Mouse (Mus musculus) testis, adult 2 months (tissue): Measurements from ENCODE around the gene Dner. TPM values are rescaled to one million over a fixed set of nuclear protein-coding genes. Genes with fewer than 3 reads are reported as not detected.

ENCODE experiments used
- H3K27ac ChIP-seq: fragments of 200-500 bp; 2 replicates; pipeline ENCODE4 v1.5.1; 2012; ENCODE audit warnings: low read depth, low read length; ENCODE audit not compliant: control insufficient read depth, insufficient read depth
- H3K27me3 ChIP-seq: fragments of 200-500 bp; 2 replicates; pipeline ENCODE4 v1.6.1; 2012; ENCODE audit warnings: mild to moderate bottlenecking, low read length, moderate library complexity; ENCODE audit not compliant: control insufficient read depth, insufficient read depth
- H3K36me3 ChIP-seq: fragments of 200-500 bp; 2 replicates; pipeline ENCODE4 v1.6.1; 2012; ENCODE audit warnings: mild to moderate bottlenecking, low read length; ENCODE audit not compliant: control insufficient read depth, insufficient read depth
- H3K4me1 ChIP-seq: fragments of 200-500 bp; 2 replicates; pipeline ENCODE4 v1.6.1; 2012; ENCODE audit warnings: low read length; ENCODE audit not compliant: control insufficient read depth, insufficient read depth
- H3K4me3 ChIP-seq: fragments of 200-500 bp; 2 replicates; pipeline ENCODE4 v1.5.1; 2012; ENCODE audit warnings: low read depth, mild to moderate bottlenecking, low read length, moderate library complexity, mixed read lengths; ENCODE audit not compliant: control insufficient read depth
- CTCF ChIP-seq: fragments of 200-500 bp; IDR thresholded peaks from 2 replicates; pipeline ENCODE4 v1.5.1; 2012; ENCODE audit warnings: low read depth, mild to moderate bottlenecking, inconsistent platforms, low read length, moderate library complexity; ENCODE audit not compliant: control insufficient read depth, insufficient read depth, insufficient replicate concordance
- POLR2A ChIP-seq: fragments of 200-500 bp; IDR thresholded peaks from 2 replicates; pipeline ENCODE4 v1.6.1; 2012; ENCODE audit warnings: low read depth, mild to moderate bottlenecking, inconsistent platforms, low read length, moderate library complexity; ENCODE audit not compliant: control insufficient read depth
- polyA plus RNA-seq: library from polyadenylated mRNA; depleted of rRNA; stranded (reverse); fragments of >200 nt; gene quantifications from 2 replicates; pipeline ENCODE4 v1.2.3, GENCODE M21; 2012

The Dner gene
- polyA plus RNA-seq, 1 experiment: 0.65 TPM

DNA sequence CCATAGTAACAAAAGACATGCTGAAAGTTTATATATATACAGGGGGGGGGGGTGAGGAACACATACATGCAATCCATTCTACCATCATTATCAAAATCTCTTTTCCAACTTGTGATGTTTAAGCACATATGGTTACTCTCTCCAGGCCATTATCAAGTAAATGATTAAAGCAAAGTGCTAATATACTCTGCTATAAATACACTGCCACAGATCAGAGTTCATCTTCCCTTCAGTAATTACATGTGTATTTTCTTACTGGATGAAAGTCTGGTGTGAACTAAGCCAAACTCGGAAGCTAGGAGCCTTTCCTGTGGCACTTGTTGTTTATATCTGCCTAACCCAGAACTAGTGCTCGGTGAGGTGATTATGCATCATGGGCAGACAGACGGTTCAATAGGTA is 328.3 kb downstream of the Dner start:
- TF ChIP-seq CTCF (no peak), POLR2A (no peak)
- Histone ChIP-seq H3K27ac (no peak overlapping the region), H3K27me3 (no peaks in the 10 kb centered on the region), H3K4me1 (no peaks in the 10 kb centered on the region), H3K4me3 (no peak overlapping the region), H3K36me3 (no peaks in the 10 kb centered on the region)

DNA sequence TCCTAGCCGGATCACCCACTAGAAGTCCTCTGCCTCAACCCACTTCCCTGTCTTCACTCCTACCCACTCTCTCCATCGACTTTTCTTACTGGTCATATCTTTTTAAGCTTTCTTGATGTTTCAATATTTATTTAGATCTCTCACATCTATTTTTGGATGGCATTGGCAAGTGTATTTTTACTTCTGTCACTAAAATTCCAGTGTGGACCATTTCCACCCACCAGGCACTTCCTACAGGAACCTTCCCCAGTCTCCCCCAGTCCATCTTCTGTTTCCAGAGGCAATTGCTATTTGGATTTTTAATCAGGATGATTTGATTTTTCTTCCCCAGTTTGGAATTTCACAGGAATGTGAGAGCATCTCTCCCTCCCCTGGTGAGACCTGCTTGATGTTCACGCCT is 329.5 kb downstream of the Dner start:
- no peak overlapping the region for H3K27ac ChIP-seq
- TF ChIP-seq CTCF (no peak), POLR2A (no peak)
- H3K27me3 ChIP-seq: no peaks in the 10 kb centered on the region
- H3K4me3 ChIP-seq: no peak overlapping the region
- H3K4me1 ChIP-seq: no peaks in the 10 kb centered on the region
- no peaks in the 10 kb centered on the region for H3K36me3 ChIP-seq

DNA sequence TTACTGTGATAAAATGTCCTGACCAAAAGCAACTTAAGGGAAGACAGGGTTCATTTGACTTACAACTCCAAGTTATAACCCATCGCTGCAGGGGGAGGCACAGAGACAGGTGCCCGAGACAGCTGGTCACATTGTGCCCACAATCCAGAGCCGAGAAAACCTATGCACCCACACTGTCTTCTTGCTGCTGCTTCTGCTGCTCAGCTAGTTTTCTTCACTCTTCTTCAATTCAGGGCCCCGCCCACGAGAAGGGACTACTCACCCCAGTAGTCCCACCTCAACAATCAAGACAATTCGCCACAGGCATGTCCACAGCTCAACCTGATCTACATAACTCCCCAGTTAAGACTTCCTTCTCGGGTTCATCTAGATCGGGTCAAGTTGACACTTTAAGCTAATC is 332.1 kb downstream of the Dner start, which contains the start of gene Pid1:
Pid1 (minus strand) TSS at position 214 of the 400 bp plus-strand sequence.
- Histone ChIP-seq H3K27ac (no peak within 1 kb of the TSS), H3K27me3 (no peaks in the 10 kb centered on the region), H3K4me3 (no peak within 1 kb of the TSS), H3K4me1 (no peaks in the 10 kb centered on the region), H3K36me3 (no peaks in the 10 kb centered on the region)
- no peak for TF ChIP-seq CTCF
- no peak for TF ChIP-seq POLR2A

DNA sequence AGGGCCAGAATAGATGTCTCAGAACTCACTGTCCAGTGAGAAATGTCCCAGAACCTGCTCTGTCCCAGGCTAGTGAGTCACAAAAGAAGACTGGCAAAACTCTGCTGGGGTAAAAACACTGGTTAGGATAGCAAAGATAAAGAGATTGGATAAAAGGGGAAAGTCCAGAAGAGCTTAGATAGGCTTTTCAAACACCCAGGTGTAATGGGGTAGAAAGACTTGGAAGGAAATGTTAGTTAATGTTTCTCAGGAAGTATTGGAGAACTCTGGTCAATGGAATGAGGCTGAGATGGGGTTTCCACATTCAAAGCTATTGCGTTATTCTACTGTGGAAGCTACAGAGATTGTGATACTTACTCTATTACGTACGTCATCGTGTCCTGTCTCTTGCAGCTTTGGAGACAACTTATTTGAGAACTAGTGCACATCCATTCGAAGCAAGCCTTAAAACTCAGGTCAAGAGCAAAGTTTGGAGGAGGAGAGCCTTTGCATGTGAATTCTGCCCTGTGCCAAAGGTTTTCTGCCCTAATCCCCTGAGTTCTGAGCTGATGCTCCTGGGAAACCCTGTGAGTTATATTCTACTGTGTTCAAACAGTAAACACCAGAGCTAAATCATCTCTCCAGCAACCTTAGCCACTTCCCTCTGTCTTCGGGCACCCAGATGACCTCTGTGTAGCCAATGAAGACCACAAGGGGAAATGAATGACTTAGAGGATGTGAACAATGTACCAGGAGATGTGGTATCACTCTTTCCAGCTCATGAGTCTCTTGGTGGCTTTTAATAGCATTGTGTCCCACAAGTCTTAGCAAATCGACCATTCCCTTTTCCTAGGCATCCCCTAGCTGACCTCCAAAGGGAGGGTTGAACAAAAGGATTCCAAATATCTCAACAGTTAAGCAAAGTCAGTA is 333.1 kb downstream of the Dner start:
- H3K36me3 ChIP-seq: no peaks in the 10 kb centered on the region
- no peak for TF ChIP-seq CTCF
- no peak for TF ChIP-seq POLR2A
- no peak overlapping the region for H3K27ac ChIP-seq
- H3K27me3 ChIP-seq: no peaks in the 10 kb centered on the region
- no peaks in the 10 kb centered on the region for H3K4me1 ChIP-seq
- no peak overlapping the region for H3K4me3 ChIP-seq

- no peaks in the 10 kb centered on the region for H3K4me1 ChIP-seq
- no peaks in the 10 kb centered on the region for H3K36me3 ChIP-seq
- TF ChIP-seq CTCF: no peak
- TF ChIP-seq POLR2A: no peak
- H3K27me3 ChIP-seq: no peaks in the 10 kb centered on the region
- no peak overlapping the region for H3K27ac ChIP-seq
- H3K4me3 ChIP-seq: no peak overlapping the region
Measured at GRCm38 (mm10) chr1:84362209-84362608, 333.8 kb downstream of the Dner start.

GRCm38 (mm10) chr1:84361389-84361788 is 334.6 kb downstream of the Dner start:
- H3K4me3 ChIP-seq: no peak overlapping the region

DNA sequence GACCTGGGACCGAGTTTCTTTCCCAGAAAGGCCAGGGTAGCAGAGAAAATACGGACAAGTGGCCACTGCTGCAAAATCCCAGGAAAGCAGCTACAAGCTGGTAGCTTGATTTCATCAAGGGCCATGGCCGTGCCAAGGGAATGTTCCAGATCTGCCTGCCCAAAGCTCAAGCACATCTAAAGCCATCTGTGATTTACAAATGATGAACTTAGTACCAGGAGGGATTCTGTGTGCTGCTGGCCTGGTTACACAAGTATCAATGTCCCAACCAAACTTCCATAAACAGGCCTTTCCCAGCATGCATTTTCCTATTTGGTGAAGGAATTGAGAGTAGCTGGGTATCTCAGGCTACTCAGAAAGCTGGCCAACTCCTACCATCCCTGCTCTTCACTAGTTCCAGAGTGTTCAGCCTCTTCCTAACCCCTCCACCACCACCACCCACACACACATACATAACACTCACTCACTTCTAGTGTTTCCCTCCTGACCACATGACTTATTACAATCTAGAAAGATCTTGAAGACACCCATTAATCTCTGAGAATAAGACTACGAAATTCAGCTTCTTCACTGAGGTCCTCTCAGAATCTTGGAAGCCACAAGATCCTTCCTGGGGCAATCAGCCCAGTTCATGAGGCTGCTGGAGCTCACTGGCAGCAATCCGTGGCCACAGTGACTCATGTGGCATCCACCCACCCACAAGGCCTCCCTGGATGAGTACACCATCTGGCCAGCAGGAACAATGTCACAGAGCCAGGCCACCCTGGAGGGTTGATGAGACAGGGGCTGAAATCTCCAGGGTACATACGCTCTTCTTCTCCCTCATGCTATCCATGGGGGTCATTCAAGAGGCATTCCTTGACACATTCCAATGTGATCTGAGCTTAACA is 336.2 kb downstream of the Dner start:
- Histone ChIP-seq H3K4me1 (no peaks in the 10 kb centered on the region), H3K27ac (no peak overlapping the region), H3K4me3 (no peak overlapping the region), H3K27me3 (no peaks in the 10 kb centered on the region), H3K36me3 (no peaks in the 10 kb centered on the region)
- no peak for TF ChIP-seq CTCF
- no peak for TF ChIP-seq POLR2A

More at GRCm38 (mm10) chr1:84361389-84361788, 334.6 kb downstream of the Dner start:
- H3K36me3 ChIP-seq: no peaks in the 10 kb centered on the region
- no peak overlapping the region for H3K27ac ChIP-seq
- no peaks in the 10 kb centered on the region for H3K27me3 ChIP-seq
- no peaks in the 10 kb centered on the region for H3K4me1 ChIP-seq
- TF ChIP-seq POLR2A: no peak
